Mouse (Mus musculus): ENCODE measurements around the gene Dync1h1. TPM values are rescaled to one million over a fixed set of nuclear protein-coding genes. Genes with fewer than 3 reads are reported as not detected.
A peak's percentile ranks its signal among the peaks of the same experiment; 100 is the strongest.
"Not testable (repeated sequence)": the region's sequence is repeated elsewhere in the genome, so short reads cannot be mapped to it uniquely, and the experiment has no call there.

The Dync1h1 gene
- polyA plus RNA-seq, 1 experiment from 2014 or later: 101 TPM

DNA sequence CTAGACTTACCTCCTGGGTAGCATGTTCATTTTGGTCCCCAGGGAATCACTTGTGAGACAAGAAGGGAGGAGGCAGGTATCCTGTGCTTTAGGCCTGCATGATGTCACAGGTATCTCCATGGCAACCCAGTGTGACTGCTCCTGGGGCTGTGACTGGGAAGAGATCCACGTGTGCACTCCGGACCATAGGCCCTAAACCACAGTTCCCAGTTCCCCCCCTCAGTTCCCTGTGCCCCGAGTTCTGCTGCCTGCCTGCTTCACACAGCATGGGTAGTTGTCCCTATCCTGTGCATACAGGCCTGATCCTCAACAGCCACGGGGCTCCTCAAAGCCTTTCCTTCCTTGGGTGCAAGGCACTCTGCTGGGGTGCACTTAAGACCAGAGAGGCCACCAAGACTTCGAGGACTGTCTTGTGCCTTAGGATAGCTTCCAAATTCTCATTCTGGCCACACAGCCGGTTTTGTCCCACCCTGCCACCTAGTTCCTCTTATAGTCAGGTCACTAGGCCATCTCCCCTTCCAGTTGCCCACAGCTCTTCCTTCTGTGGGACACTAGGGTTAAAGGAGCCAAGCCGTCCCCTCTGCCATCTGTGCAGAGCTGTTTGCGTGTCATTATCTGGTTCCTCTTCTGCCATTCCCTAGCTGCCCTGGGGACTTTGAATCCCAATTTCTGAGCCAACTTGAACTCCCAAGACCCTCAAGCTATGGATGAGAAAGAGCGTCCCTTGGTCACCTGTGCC lies 81.5 kb downstream of the Dync1h1 start, which contains the start of gene 1700001K19Rik:
1700001K19Rik (minus strand) TSS at position 59 of the 739 bp plus-strand sequence.
- Histone ChIP-seq H3K27ac (ENCODE audit: low read depth, low read length) (no peak within 1 kb of the TSS), H3K9me3 (ENCODE audit: control insufficient read depth, low read length) (no peaks in the 10 kb centered on the region), H3K4me2 (ENCODE audit: low read depth) (no peak within 1 kb of the TSS), H3K27me3 (ENCODE audit: control insufficient read depth, insufficient read depth, low read length) (no peaks in the 10 kb centered on the region), H3K4me1 (ENCODE audit: control insufficient read depth, insufficient read depth, low read length) (no peaks in the 10 kb centered on the region), H3K9ac (ENCODE audit: low read length) (no peak within 1 kb of the TSS), H3K36me3 (ENCODE audit: control insufficient read depth, insufficient read depth, low read length) (peaks cover 3% of the 10 kb centered on the region), H3K4me3 (ENCODE audit: low read depth, low read length) (no peak within 1 kb of the TSS)
- DNase-seq (ENCODE audit: low spot score) (no peak), ATAC-seq (ENCODE audit: insufficient read depth, low FRiP score, low TSS enrichment) (no peak)
- 79% methylated on average over 9 of the region's 9 CpGs for WGBS

- H3K9ac ChIP-seq (ENCODE audit: low read length): no peak overlapping the region
- H3K36me3 ChIP-seq (ENCODE audit: control insufficient read depth, insufficient read depth, low read length): peaks cover 3% of the 10 kb centered on the region
- H3K27ac ChIP-seq (ENCODE audit: low read depth, low read length): no peak overlapping the region
- WGBS: no CpG with 5 or more reads among the region's 1 CpGs
- H3K4me1 ChIP-seq (ENCODE audit: control insufficient read depth, insufficient read depth, low read length): no peaks in the 10 kb centered on the region
- H3K9me3 ChIP-seq (ENCODE audit: control insufficient read depth, low read length): no peaks in the 10 kb centered on the region
- H3K27me3 ChIP-seq (ENCODE audit: control insufficient read depth, insufficient read depth, low read length): no peaks in the 10 kb centered on the region
- H3K4me3 ChIP-seq (ENCODE audit: low read depth, low read length): no peak overlapping the region
- DNase-seq (ENCODE audit: low spot score) (no peak), ATAC-seq (ENCODE audit: insufficient read depth, low FRiP score, low TSS enrichment) (no peak)
- no peak overlapping the region for H3K4me2 ChIP-seq (ENCODE audit: low read depth)
Observed at GRCm38 (mm10) chr12:110683580-110683979, 82.3 kb downstream of the Dync1h1 start.

- H3K4me2 ChIP-seq (ENCODE audit: low read depth): no peak overlapping the region
- H3K4me1 ChIP-seq (ENCODE audit: control insufficient read depth, insufficient read depth, low read length): no peaks in the 10 kb centered on the region
- 83% methylated on average over 12 of the region's 12 CpGs for WGBS
- H3K9me3 ChIP-seq (ENCODE audit: control insufficient read depth, low read length): no peaks in the 10 kb centered on the region
- ATAC-seq (ENCODE audit: insufficient read depth, low FRiP score, low TSS enrichment) (no peak), DNase-seq (ENCODE audit: low spot score) (no peak)
- H3K36me3 ChIP-seq (ENCODE audit: control insufficient read depth, insufficient read depth, low read length): peaks cover 18% of the 10 kb centered on the region
- H3K27ac ChIP-seq (ENCODE audit: low read depth, low read length): no peak overlapping the region
- no peak overlapping the region for H3K4me3 ChIP-seq (ENCODE audit: low read depth, low read length)
- H3K27me3 ChIP-seq (ENCODE audit: control insufficient read depth, insufficient read depth, low read length): no peaks in the 10 kb centered on the region
- H3K9ac ChIP-seq (ENCODE audit: low read length): no peak overlapping the region
Observed at GRCm38 (mm10) chr12:110687894-110688734, 86.9 kb downstream of the Dync1h1 start.

- H3K27ac ChIP-seq (ENCODE audit: low read depth, low read length); H3K4me3 ChIP-seq (ENCODE audit: low read depth, low read length); ATAC-seq (ENCODE audit: insufficient read depth, low FRiP score, low TSS enrichment); H3K9me3 ChIP-seq (ENCODE audit: control insufficient read depth, low read length); H3K9ac ChIP-seq (ENCODE audit: low read length); H3K4me1 ChIP-seq (ENCODE audit: control insufficient read depth, insufficient read depth, low read length); H3K4me2 ChIP-seq (ENCODE audit: low read depth); DNase-seq (ENCODE audit: low spot score); H3K27me3 ChIP-seq (ENCODE audit: control insufficient read depth, insufficient read depth, low read length): not testable (repeated sequence)
- H3K36me3 ChIP-seq (ENCODE audit: control insufficient read depth, insufficient read depth, low read length): peaks cover 18% of the 10 kb centered on the region
- 91% methylated on average over 3 of the region's 3 CpGs for WGBS
Observed at GRCm38 (mm10) chr12:110688921-110689320, 87.7 kb downstream of the Dync1h1 start.

GRCm38 (mm10) chr12:110689919-110690643 lies 88.8 kb downstream of the Dync1h1 start:
- H3K9ac ChIP-seq (ENCODE audit: low read length): no peak overlapping the region
- H3K4me2 ChIP-seq (ENCODE audit: low read depth): no peak overlapping the region
- no peak for ATAC-seq (ENCODE audit: insufficient read depth, low FRiP score, low TSS enrichment)
- no peak overlapping the region for H3K4me3 ChIP-seq (ENCODE audit: low read depth, low read length)
- WGBS: 91% methylated on average over 6 of the region's 6 CpGs
- DNase-seq (ENCODE audit: low spot score): no peak
- no peaks in the 10 kb centered on the region for H3K27me3 ChIP-seq (ENCODE audit: control insufficient read depth, insufficient read depth, low read length)
- peaks cover 6% of the 10 kb centered on the region; the same call in 1 of the 2 replicates for H3K4me1 ChIP-seq (ENCODE audit: control insufficient read depth, insufficient read depth, low read length)
- H3K36me3 ChIP-seq (ENCODE audit: control insufficient read depth, insufficient read depth, low read length): peaks cover 18% of the 10 kb centered on the region
- H3K9me3 ChIP-seq (ENCODE audit: control insufficient read depth, low read length): no peaks in the 10 kb centered on the region
- H3K27ac ChIP-seq (ENCODE audit: low read depth, low read length): no peak overlapping the region

DNA sequence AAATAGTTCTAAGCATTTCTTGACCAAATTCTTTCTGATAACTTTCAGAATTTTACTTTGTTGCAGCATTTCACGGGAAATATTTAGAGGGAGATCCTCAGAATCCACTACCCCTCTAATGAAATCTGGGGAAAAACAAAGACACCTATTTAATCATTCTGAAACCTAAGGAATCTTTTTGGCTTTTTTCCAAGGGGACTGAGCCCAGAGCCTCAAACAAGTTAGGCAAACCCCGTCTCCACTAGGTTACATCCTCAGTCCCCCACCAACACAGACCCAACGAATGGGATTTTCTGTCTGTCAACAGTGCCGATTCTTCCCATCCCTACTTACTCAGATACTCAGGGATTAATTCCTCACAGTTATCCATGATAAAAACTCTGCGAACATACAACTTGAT lies 92.1 kb downstream of the Dync1h1 start:
- Histone ChIP-seq H3K36me3 (ENCODE audit: control insufficient read depth, insufficient read depth, low read length) (peaks cover 15% of the 10 kb centered on the region), H3K4me1 (ENCODE audit: control insufficient read depth, insufficient read depth, low read length) (peaks cover 12% of the 10 kb centered on the region; the same call in 1 of the 2 replicates)
- H3K9me3 ChIP-seq (ENCODE audit: control insufficient read depth, low read length); H3K4me3 ChIP-seq (ENCODE audit: low read depth, low read length); ATAC-seq (ENCODE audit: insufficient read depth, low FRiP score, low TSS enrichment); H3K9ac ChIP-seq (ENCODE audit: low read length); H3K27ac ChIP-seq (ENCODE audit: low read depth, low read length); H3K4me2 ChIP-seq (ENCODE audit: low read depth); DNase-seq (ENCODE audit: low spot score); H3K27me3 ChIP-seq (ENCODE audit: control insufficient read depth, insufficient read depth, low read length): not testable (repeated sequence)
- WGBS: 87% methylated on average over 5 of the region's 5 CpGs

GRCm38 (mm10) chr12:110695676-110696171 lies 94.5 kb downstream of the Dync1h1 start:
- Histone ChIP-seq H3K4me2 (ENCODE audit: low read depth) (peak overlapping the region; percentile 56), H3K9ac (ENCODE audit: low read length) (peak overlapping the region; percentile 99), H3K9me3 (ENCODE audit: control insufficient read depth, low read length) (no peaks in the 10 kb centered on the region), H3K27ac (ENCODE audit: low read depth, low read length) (peak overlapping the region; percentile 96), H3K27me3 (ENCODE audit: control insufficient read depth, insufficient read depth, low read length) (no peaks in the 10 kb centered on the region), H3K4me1 (ENCODE audit: control insufficient read depth, insufficient read depth, low read length) (peaks cover 12% of the 10 kb centered on the region; the same call in 1 of the 2 replicates), H3K4me3 (ENCODE audit: low read depth, low read length) (peak overlapping the region; percentile 100), H3K36me3 (ENCODE audit: control insufficient read depth, insufficient read depth, low read length) (peaks cover 4% of the 10 kb centered on the region)
- ATAC-seq (ENCODE audit: insufficient read depth, low FRiP score, low TSS enrichment) (peak; percentile 67), DNase-seq (ENCODE audit: low spot score) (peak; percentile 73)
- under 1% methylated on average over 45 of the region's 55 CpGs for WGBS

Measured in neural tube, embryonic 11.5 days (tissue).